Mouse (Mus musculus) embryo, embryonic 11 days (tissue): ENCODE data around the gene Raph1.

Experiments
- DNase-seq: peaks from one replicate; pipeline ENCODE4 v3.0.0-alpha.2; 2015

Raph1 gene

GRCm38 (mm10) chr1:60566631-60567311 lies at the start of gene Raph1:
TSS of gene Raph1 (minus strand) at chr1:60567104.
- peak; percentile 97 for DNase-seq

GRCm38 (mm10) chr1:60615703-60616102 lies 48.8 kb upstream of the Raph1 start:
- DNase-seq: no peak

- DNase-seq: no peak
Observed at GRCm38 (mm10) chr1:60614902-60615301, 48.0 kb upstream of the Raph1 start.

GRCm38 (mm10) chr1:60611968-60612367 lies 45.1 kb upstream of the Raph1 start:
- DNase-seq: no peak

- DNase-seq: no peak
Observed at GRCm38 (mm10) chr1:60610631-60611030, 43.7 kb upstream of the Raph1 start.

- DNase-seq: no peak
Observed at GRCm38 (mm10) chr1:60609011-60609775, 42.3 kb upstream of the Raph1 start.

GRCm38 (mm10) chr1:60604481-60605021 lies 37.6 kb upstream of the Raph1 start:
- no peak for DNase-seq

GRCm38 (mm10) chr1:60600682-60601081 lies 33.8 kb upstream of the Raph1 start:
- no peak for DNase-seq

- DNase-seq: no peak
Observed at GRCm38 (mm10) chr1:60599926-60600325, 33.0 kb upstream of the Raph1 start.

- no peak for DNase-seq
Observed at GRCm38 (mm10) chr1:60599013-60599701, 32.3 kb upstream of the Raph1 start.

- DNase-seq: no peak
Observed at GRCm38 (mm10) chr1:60596386-60597320, 29.7 kb upstream of the Raph1 start.

- DNase-seq: no peak
Observed at GRCm38 (mm10) chr1:60593101-60593500, 26.2 kb upstream of the Raph1 start.

GRCm38 (mm10) chr1:60588887-60589629 lies 22.2 kb upstream of the Raph1 start:
- no peak for DNase-seq

- DNase-seq: no peak
Observed at GRCm38 (mm10) chr1:60580990-60581389, 14.1 kb upstream of the Raph1 start.

- DNase-seq: no peak
Observed at GRCm38 (mm10) chr1:60579886-60580285, 13.0 kb upstream of the Raph1 start.

GRCm38 (mm10) chr1:60572699-60573098 lies 5.8 kb upstream of the Raph1 start:
- no peak for DNase-seq

- DNase-seq: no peak
Observed at GRCm38 (mm10) chr1:60569741-60570140, 2.8 kb upstream of the Raph1 start.

GRCm38 (mm10) chr1:60569210-60569609 lies 2.3 kb upstream of the Raph1 start:
- DNase-seq: no peak

- DNase-seq: no peak
Observed at GRCm38 (mm10) chr1:60567321-60567720, 417 bp upstream of the Raph1 start.

GRCm38 (mm10) chr1:60565931-60566630 lies 823 bp downstream of the Raph1 start:
- DNase-seq: no peak
